Mouse (Mus musculus): ENCODE data around the gene Ap3b1. TPM values are rescaled to one million over a fixed set of nuclear protein-coding genes. Genes with fewer than 3 reads are reported as not detected.
"Not testable (repeated sequence)": the region's sequence is repeated elsewhere in the genome, so short reads cannot be mapped to it uniquely, and the experiment has no call there.

Gene Ap3b1
- polyA plus RNA-seq, 1 experiment from 2014 or later: 40.9 TPM

GRCm38 (mm10) chr13:94338357-94338756 is 20.4 kb upstream of the Ap3b1 start:
- Histone ChIP-seq H3K9ac (ENCODE audit: low read depth, low read length) (no peak overlapping the region), H3K27ac (ENCODE audit: low read depth, low read length) (no peak overlapping the region), H3K9me3 (ENCODE audit: control insufficient read depth, low read length) (no peaks in the 10 kb centered on the region), H3K27me3 (ENCODE audit: control insufficient read depth, insufficient read depth, low read length) (no peaks in the 10 kb centered on the region), H3K4me2 (replicated peaks; ENCODE audit: low read depth, low read length) (no peak overlapping the region), H3K36me3 (ENCODE audit: control insufficient read depth, insufficient read depth, low read length) (no peaks in the 10 kb centered on the region), H3K4me3 (ENCODE audit: low read depth, low read length) (no peak overlapping the region), H3K4me1 (replicated peaks; ENCODE audit: control insufficient read depth, insufficient read depth, low read length) (no peaks in the 10 kb centered on the region)
- no peak for DNase-seq (ENCODE audit: low spot score)
- no peak for ATAC-seq (ENCODE audit: low FRiP score)
- 81% methylated on average over 3 of the region's 3 CpGs for WGBS

GRCm38 (mm10) chr13:94343192-94343591 is 15.6 kb upstream of the Ap3b1 start:
- no peak overlapping the region for H3K27ac ChIP-seq (ENCODE audit: low read depth, low read length)
- no peaks in the 10 kb centered on the region for H3K27me3 ChIP-seq (ENCODE audit: control insufficient read depth, insufficient read depth, low read length)
- H3K9me3 ChIP-seq (ENCODE audit: control insufficient read depth, low read length): no peaks in the 10 kb centered on the region
- no peak overlapping the region for H3K9ac ChIP-seq (ENCODE audit: low read depth, low read length)
- H3K4me1 ChIP-seq (replicated peaks; ENCODE audit: control insufficient read depth, insufficient read depth, low read length): no peaks in the 10 kb centered on the region
- H3K4me2 ChIP-seq (replicated peaks; ENCODE audit: low read depth, low read length): no peak overlapping the region
- no peak overlapping the region for H3K4me3 ChIP-seq (ENCODE audit: low read depth, low read length)
- H3K36me3 ChIP-seq (ENCODE audit: control insufficient read depth, insufficient read depth, low read length): no peaks in the 10 kb centered on the region
- WGBS: 93% methylated on average over 5 of the region's 5 CpGs
- ATAC-seq (ENCODE audit: low FRiP score) (no peak), DNase-seq (ENCODE audit: low spot score) (no peak)

- not testable (repeated sequence) for H3K4me3 ChIP-seq (ENCODE audit: low read depth, low read length); H3K36me3 ChIP-seq (ENCODE audit: control insufficient read depth, insufficient read depth, low read length); H3K4me2 ChIP-seq (replicated peaks; ENCODE audit: low read depth, low read length); DNase-seq (ENCODE audit: low spot score); H3K27me3 ChIP-seq (ENCODE audit: control insufficient read depth, insufficient read depth, low read length); H3K4me1 ChIP-seq (replicated peaks; ENCODE audit: control insufficient read depth, insufficient read depth, low read length); ATAC-seq (ENCODE audit: low FRiP score); H3K27ac ChIP-seq (ENCODE audit: low read depth, low read length); H3K9me3 ChIP-seq (ENCODE audit: control insufficient read depth, low read length); H3K9ac ChIP-seq (ENCODE audit: low read depth, low read length)
- WGBS: 96% methylated on average over 14 of the region's 14 CpGs
Measured at GRCm38 (mm10) chr13:94344600-94344999, 14.2 kb upstream of the Ap3b1 start.

- 87% methylated on average over 3 of the region's 3 CpGs for WGBS
Measured at GRCm38 (mm10) chr13:94354584-94354983, 4.2 kb upstream of the Ap3b1 start.

GRCm38 (mm10) chr13:94358101-94358400 is 709 bp upstream of the Ap3b1 start:
- Histone ChIP-seq H3K27ac (ENCODE audit: low read depth, low read length) (peak overlapping the region; percentile 60), H3K27me3 (ENCODE audit: control insufficient read depth, insufficient read depth, low read length) (no peaks in the 10 kb centered on the region), H3K36me3 (ENCODE audit: control insufficient read depth, insufficient read depth, low read length) (no peaks in the 10 kb centered on the region), H3K9me3 (ENCODE audit: control insufficient read depth, low read length) (no peaks in the 10 kb centered on the region), H3K9ac (ENCODE audit: low read depth, low read length) (peak overlapping the region; percentile 81), H3K4me2 (replicated peaks; ENCODE audit: low read depth, low read length) (peak overlapping the region; percentile 83), H3K4me1 (replicated peaks; ENCODE audit: control insufficient read depth, insufficient read depth, low read length) (no peaks in the 10 kb centered on the region), H3K4me3 (ENCODE audit: low read depth, low read length) (peak overlapping the region; percentile 87)
- DNase-seq (ENCODE audit: low spot score) (no peak), ATAC-seq (ENCODE audit: low FRiP score) (no peak; the same call in 1 of the 2 replicates)
- under 1% methylated on average over 9 of the region's 9 CpGs for WGBS

More at GRCm38 (mm10) chr13:94354584-94354983, 4.2 kb upstream of the Ap3b1 start:
- Histone ChIP-seq H3K4me2 (replicated peaks; ENCODE audit: low read depth, low read length) (no peak overlapping the region), H3K27ac (ENCODE audit: low read depth, low read length) (no peak overlapping the region), H3K4me3 (ENCODE audit: low read depth, low read length) (no peak overlapping the region), H3K36me3 (ENCODE audit: control insufficient read depth, insufficient read depth, low read length) (no peaks in the 10 kb centered on the region), H3K4me1 (replicated peaks; ENCODE audit: control insufficient read depth, insufficient read depth, low read length) (no peaks in the 10 kb centered on the region), H3K9me3 (ENCODE audit: control insufficient read depth, low read length) (no peaks in the 10 kb centered on the region), H3K27me3 (ENCODE audit: control insufficient read depth, insufficient read depth, low read length) (no peaks in the 10 kb centered on the region), H3K9ac (ENCODE audit: low read depth, low read length) (no peak overlapping the region)
- DNase-seq (ENCODE audit: low spot score) (no peak), ATAC-seq (ENCODE audit: low FRiP score) (no peak)

- WGBS: 17% methylated on average over 25 of the region's 25 CpGs
- peak overlapping the region; percentile 87 for H3K4me3 ChIP-seq (ENCODE audit: low read depth, low read length)
- H3K4me1 ChIP-seq (replicated peaks; ENCODE audit: control insufficient read depth, insufficient read depth, low read length): no peaks in the 10 kb centered on the region
- peak overlapping the region; percentile 62; the same call in 1 of the 2 replicates for H3K27ac ChIP-seq (ENCODE audit: low read depth, low read length)
- no peaks in the 10 kb centered on the region for H3K36me3 ChIP-seq (ENCODE audit: control insufficient read depth, insufficient read depth, low read length)
- H3K4me2 ChIP-seq (replicated peaks; ENCODE audit: low read depth, low read length): peak overlapping the region; percentile 83
- H3K9ac ChIP-seq (ENCODE audit: low read depth, low read length): peak overlapping the region; percentile 81
- no peaks in the 10 kb centered on the region for H3K27me3 ChIP-seq (ENCODE audit: control insufficient read depth, insufficient read depth, low read length)
- ATAC-seq (ENCODE audit: low FRiP score) (peak; percentile 18), DNase-seq (ENCODE audit: low spot score) (no peak)
- no peaks in the 10 kb centered on the region for H3K9me3 ChIP-seq (ENCODE audit: control insufficient read depth, low read length)
Measured at GRCm38 (mm10) chr13:94359282-94359920, 641 bp downstream of the Ap3b1 start.

GRCm38 (mm10) chr13:94361013-94361580 is 2.3 kb downstream of the Ap3b1 start:
- H3K36me3 ChIP-seq (ENCODE audit: control insufficient read depth, insufficient read depth, low read length); H3K9me3 ChIP-seq (ENCODE audit: control insufficient read depth, low read length); H3K4me1 ChIP-seq (replicated peaks; ENCODE audit: control insufficient read depth, insufficient read depth, low read length); H3K4me2 ChIP-seq (replicated peaks; ENCODE audit: low read depth, low read length); H3K9ac ChIP-seq (ENCODE audit: low read depth, low read length); H3K27ac ChIP-seq (ENCODE audit: low read depth, low read length); H3K4me3 ChIP-seq (ENCODE audit: low read depth, low read length); DNase-seq (ENCODE audit: low spot score); H3K27me3 ChIP-seq (ENCODE audit: control insufficient read depth, insufficient read depth, low read length); ATAC-seq (ENCODE audit: low FRiP score): not testable (repeated sequence)
- WGBS: 95% methylated on average over 10 of the region's 10 CpGs

- DNase-seq (ENCODE audit: low spot score) (no peak), ATAC-seq (ENCODE audit: low FRiP score) (no peak)
- Histone ChIP-seq H3K9ac (ENCODE audit: low read depth, low read length) (no peak overlapping the region), H3K4me3 (ENCODE audit: low read depth, low read length) (no peak overlapping the region), H3K4me1 (replicated peaks; ENCODE audit: control insufficient read depth, insufficient read depth, low read length) (no peaks in the 10 kb centered on the region), H3K27me3 (ENCODE audit: control insufficient read depth, insufficient read depth, low read length) (no peaks in the 10 kb centered on the region), H3K36me3 (ENCODE audit: control insufficient read depth, insufficient read depth, low read length) (no peaks in the 10 kb centered on the region), H3K4me2 (replicated peaks; ENCODE audit: low read depth, low read length) (no peak overlapping the region), H3K9me3 (ENCODE audit: control insufficient read depth, low read length) (no peaks in the 10 kb centered on the region), H3K27ac (ENCODE audit: low read depth, low read length) (no peak overlapping the region)
- WGBS: 94% methylated on average over 2 of the region's 2 CpGs
Measured at GRCm38 (mm10) chr13:94364336-94364735, 5.6 kb downstream of the Ap3b1 start.

Measured in hindbrain, embryonic 11.5 days (tissue).